Mouse (Mus musculus): ENCODE results near the gene Mycbp2.

- TF ChIP-seq CTCF (IDR thresholded peaks at IDR 0.05; ENCODE audit: low read depth) (no peak), EP300 (IDR thresholded peaks at IDR 0.05; ENCODE audit: low read depth) (no peak)
These were observed 60.0 kb downstream of the Mycbp2 start for GRCm38 (mm10) chr14:103286650-103287049.
